Mouse (Mus musculus) ES-E14 (cell line): Measurements from ENCODE around the gene Plxdc1.

Experiments
- CHD2 ChIP-seq: IDR thresholded peaks from 2 replicates; pipeline ENCODE4 v1.6.1; 2014; ENCODE audit warnings: mild to moderate bottlenecking, low read depth, low read length, inconsistent platforms
- HCFC1 ChIP-seq: IDR thresholded peaks from 2 replicates; pipeline ENCODE4 v1.6.1; 2012; ENCODE audit warnings: low read length, inconsistent platforms, borderline replicate concordance; ENCODE audit not compliant: insufficient read depth
- MAFK ChIP-seq: IDR thresholded peaks from 2 replicates; pipeline ENCODE4 v1.6.1; 2014; ENCODE audit warnings: mild to moderate bottlenecking, low read depth, low read length, inconsistent platforms; ENCODE audit not compliant: insufficient read depth

- no peak for TF ChIP-seq MAFK
- TF ChIP-seq HCFC1 = no peak
- TF ChIP-seq CHD2 = no peak
These were observed 81.4 kb downstream of the Plxdc1 start for GRCm38 (mm10) chr11:97904801-97905200.
